Comparison of ENCODE assay signal across 20 mouse cellular contexts in the genomic region with DNA sequence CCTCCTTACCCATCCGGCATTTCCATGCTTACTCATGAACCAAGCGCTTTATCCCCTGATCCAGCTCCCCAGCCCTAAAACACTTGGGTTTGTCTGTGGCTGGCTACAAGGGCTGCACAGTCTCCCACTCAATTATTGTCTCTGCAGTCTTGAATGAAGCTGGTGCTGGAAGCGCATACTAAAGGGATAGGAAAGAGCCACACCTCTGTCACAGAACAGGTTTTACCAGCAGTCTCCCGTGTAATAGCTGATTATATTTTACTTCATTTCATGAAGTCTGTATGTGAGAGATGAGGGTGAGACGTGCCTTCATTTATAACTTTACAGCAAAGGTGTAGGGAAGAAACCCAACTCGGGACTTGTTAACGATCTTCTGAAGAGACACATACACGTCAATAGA.
DNase-seq lines count a peak whose midpoint lies in the region; ATAC-seq and TF ChIP-seq lines count a peak whose summit lies in the region.
"Had no signal": no experiment of that assay in that cellular context is flagged by ENCODE, and none has a peak within 500 bp of the region (broad histone marks: within the 10 kb centered on the region; RNA-seq: fewer than 3 reads in every experiment).

No protein-coding gene starts in this region.

- H3K9me3 ChIP-seq in heart, embryonic 11.5 days (replicated peaks; ENCODE audit: control insufficient read depth, low read length), result no peaks in the 10 kb centered on the region
- H3K9me3 ChIP-seq in intestine, embryonic 15.5 days, result no peaks in the 10 kb centered on the region
- no peaks in the 10 kb centered on the region for H3K9me3 ChIP-seq in intestine, embryonic 16.5 days (ENCODE audit: control insufficient read depth, low read length)
- no peaks in the 10 kb centered on the region for H3K9me3 ChIP-seq in stomach, postnatal 0 days (ENCODE audit: control insufficient read depth, low read length)
- no peaks in the 10 kb centered on the region for H3K9me3 ChIP-seq in neural tube, embryonic 15.5 days (replicated peaks)
- H3K9me3 ChIP-seq: embryonic facial prominence, embryonic 13.5 days; forebrain, embryonic 13.5 days; forebrain, embryonic 15.5 days had no signal

- no peak for ATAC-seq in heart, embryonic 11.5 days (replicated peaks; ENCODE audit: insufficient number of reproducible peaks, low FRiP score, low TSS enrichment)
- ATAC-seq in intestine, embryonic 15.5 days, result peak; percentile 73
- ATAC-seq in intestine, embryonic 16.5 days, result peak; percentile 57
- no peak for ATAC-seq in stomach, postnatal 0 days (ENCODE audit: low FRiP score, low TSS enrichment)
- ATAC-seq in neural tube, embryonic 15.5 days (ENCODE audit: low FRiP score), result no peak
- ATAC-seq: activated CD4-positive, CD25-positive, alpha-beta regulatory T cell, adult 4 months; forebrain, embryonic 13.5 days; forebrain, embryonic 15.5 days; forebrain, postnatal 0 days had no signal

- H3K36me3 ChIP-seq in heart, embryonic 11.5 days (ENCODE audit: control insufficient read depth, insufficient read depth, low read length), result no peaks in the 10 kb centered on the region
- no peaks in the 10 kb centered on the region for H3K36me3 ChIP-seq in intestine, embryonic 15.5 days
- H3K36me3 ChIP-seq in intestine, embryonic 16.5 days (ENCODE audit: control insufficient read depth, insufficient read depth, low read length), result no peaks in the 10 kb centered on the region
- H3K36me3 ChIP-seq in stomach, postnatal 0 days (ENCODE audit: control insufficient read depth, insufficient read depth, low read length), result no peaks in the 10 kb centered on the region
- H3K36me3 ChIP-seq in neural tube, embryonic 15.5 days, result no peaks in the 10 kb centered on the region
- H3K36me3 ChIP-seq: embryonic facial prominence, embryonic 13.5 days; forebrain, embryonic 15.5 days had no signal

- H3K9ac ChIP-seq in heart, embryonic 11.5 days (ENCODE audit: low read depth, low read length), result no peak overlapping the region
- no peak overlapping the region for H3K9ac ChIP-seq in intestine, embryonic 15.5 days
- no peak overlapping the region for H3K9ac ChIP-seq in intestine, embryonic 16.5 days (ENCODE audit: low read depth, low read length)
- H3K9ac ChIP-seq in stomach, postnatal 0 days (ENCODE audit: low read length), result no peak overlapping the region
- H3K9ac ChIP-seq in neural tube, embryonic 15.5 days (replicated peaks), result no peak overlapping the region
- H3K9ac ChIP-seq: embryonic facial prominence, embryonic 13.5 days; forebrain, embryonic 13.5 days; forebrain, embryonic 15.5 days; forebrain, postnatal 0 days had no signal

- H3K4me1 ChIP-seq in heart, embryonic 11.5 days (ENCODE audit: control insufficient read depth, insufficient read depth, low read length), result no peaks in the 10 kb centered on the region
- H3K4me1 ChIP-seq in intestine, embryonic 15.5 days (replicated peaks), result no peaks in the 10 kb centered on the region
- 0 out of 2 replicates have a peak, but pooled peaks cover 2% of the 10 kb centered on the region for H3K4me1 ChIP-seq in intestine, embryonic 16.5 days (ENCODE audit: control insufficient read depth, insufficient read depth, low read length)
- no peaks in the 10 kb centered on the region for H3K4me1 ChIP-seq in stomach, postnatal 0 days (replicated peaks; ENCODE audit: control insufficient read depth, insufficient read depth)
- no peaks in the 10 kb centered on the region for H3K4me1 ChIP-seq in neural tube, embryonic 15.5 days
- H3K4me1 ChIP-seq: forebrain, embryonic 13.5 days; forebrain, embryonic 15.5 days had no signal

- H3K27me3 ChIP-seq in heart, embryonic 11.5 days (ENCODE audit: control insufficient read depth, insufficient read depth, low read length), result no peaks in the 10 kb centered on the region
- H3K27me3 ChIP-seq in intestine, embryonic 15.5 days (replicated peaks), result no peaks in the 10 kb centered on the region
- no peaks in the 10 kb centered on the region for H3K27me3 ChIP-seq in intestine, embryonic 16.5 days (replicated peaks; ENCODE audit: control insufficient read depth, insufficient read depth, low read length)
- no peaks in the 10 kb centered on the region for H3K27me3 ChIP-seq in stomach, postnatal 0 days (ENCODE audit: control insufficient read depth, insufficient read depth, low read length)
- no peaks in the 10 kb centered on the region for H3K27me3 ChIP-seq in neural tube, embryonic 15.5 days (replicated peaks)
- H3K27me3 ChIP-seq: embryonic facial prominence, embryonic 13.5 days; forebrain, embryonic 13.5 days; forebrain, embryonic 15.5 days had no signal

- no peak overlapping the region for H3K27ac ChIP-seq in heart, embryonic 11.5 days (ENCODE audit: low read depth, low read length)
- no peak overlapping the region for H3K27ac ChIP-seq in intestine, embryonic 15.5 days
- no peak overlapping the region for H3K27ac ChIP-seq in intestine, embryonic 16.5 days (ENCODE audit: low read length)
- H3K27ac ChIP-seq in stomach, postnatal 0 days (replicated peaks), result peak overlapping the region; percentile 45; the same call in 1 of the 2 replicates
- no peak overlapping the region for H3K27ac ChIP-seq in neural tube, embryonic 15.5 days (replicated peaks)
- H3K27ac ChIP-seq: embryonic facial prominence, embryonic 13.5 days; forebrain, embryonic 13.5 days; forebrain, embryonic 15.5 days had no signal

- peak; percentile 55 for DNase-seq in heart, adult 11 months
- DNase-seq in stomach, postnatal 0 days (ENCODE audit: low spot score), result no peak
- no peak for DNase-seq in T-cell, adult 2 months (ENCODE audit: low spot score)
- DNase-seq: adrenal gland, adult 8-10 months; adrenal gland, postnatal 14 days; adrenal gland, postnatal 36 days; cerebellum, adult 11-12 months; cerebellum, adult 2 months; cerebellum, adult 9-10 months; cerebellum, postnatal 10 days; cerebellum, postnatal 25 days; forebrain, postnatal 0 days had no signal

- TF ChIP-seq EP300 in stomach, postnatal 0 days (optimal IDR thresholded peaks at IDR 0.05), result no peak

- WGBS in heart, embryonic 11.5 days (ENCODE audit: insufficient replicate concordance), result 89% methylated on average over 8 of the region's 8 CpGs
- WGBS in intestine, embryonic 15.5 days, result 68% methylated on average over 8 of the region's 8 CpGs
- 73% methylated on average over 8 of the region's 8 CpGs for WGBS in intestine, embryonic 16.5 days
- 68% methylated on average over 8 of the region's 8 CpGs for WGBS in stomach, postnatal 0 days
- WGBS in neural tube, embryonic 15.5 days, result 92% methylated on average over 8 of the region's 8 CpGs

- no peak overlapping the region for H3K4me3 ChIP-seq in heart, embryonic 11.5 days (ENCODE audit: low read depth, low read length)
- no peak overlapping the region for H3K4me3 ChIP-seq in intestine, embryonic 15.5 days (replicated peaks)
- no peak overlapping the region for H3K4me3 ChIP-seq in intestine, embryonic 16.5 days (ENCODE audit: low read length)
- H3K4me3 ChIP-seq in stomach, postnatal 0 days (ENCODE audit: low read depth, low read length), result no peak overlapping the region
- H3K4me3 ChIP-seq in neural tube, embryonic 15.5 days (replicated peaks), result no peak overlapping the region
- H3K4me3 ChIP-seq: embryonic facial prominence, embryonic 13.5 days; forebrain, embryonic 13.5 days; forebrain, embryonic 15.5 days had no signal

- H3K4me2 ChIP-seq in heart, embryonic 11.5 days, result no peak overlapping the region
- H3K4me2 ChIP-seq in intestine, embryonic 15.5 days (replicated peaks), result no peak overlapping the region
- no peak overlapping the region for H3K4me2 ChIP-seq in intestine, embryonic 16.5 days (ENCODE audit: low read depth, low read length)
- no peak overlapping the region for H3K4me2 ChIP-seq in stomach, postnatal 0 days (replicated peaks; ENCODE audit: low read depth)
- no peak overlapping the region for H3K4me2 ChIP-seq in neural tube, embryonic 15.5 days
- H3K4me2 ChIP-seq: embryonic facial prominence, embryonic 13.5 days; forebrain, embryonic 13.5 days; forebrain, embryonic 15.5 days had no signal

- no peak for TF ChIP-seq CTCF in stomach, postnatal 0 days (IDR thresholded peaks at IDR 0.05; ENCODE audit: low read depth)

Comparison
In these comparisons a context has a peak if more than half of its experiments do, and no peak if none do; other contexts are left out.
1. ATAC-seq: peak in intestine, embryonic 15.5 days (single experiment) and intestine, embryonic 16.5 days (single experiment); none in heart, embryonic 11.5 days (single experiment), stomach, postnatal 0 days (single experiment) and neural tube, embryonic 15.5 days (single experiment).